Mouse (Mus musculus): ENCODE results near the gene Sgpp1.

Gene Sgpp1

DNA sequence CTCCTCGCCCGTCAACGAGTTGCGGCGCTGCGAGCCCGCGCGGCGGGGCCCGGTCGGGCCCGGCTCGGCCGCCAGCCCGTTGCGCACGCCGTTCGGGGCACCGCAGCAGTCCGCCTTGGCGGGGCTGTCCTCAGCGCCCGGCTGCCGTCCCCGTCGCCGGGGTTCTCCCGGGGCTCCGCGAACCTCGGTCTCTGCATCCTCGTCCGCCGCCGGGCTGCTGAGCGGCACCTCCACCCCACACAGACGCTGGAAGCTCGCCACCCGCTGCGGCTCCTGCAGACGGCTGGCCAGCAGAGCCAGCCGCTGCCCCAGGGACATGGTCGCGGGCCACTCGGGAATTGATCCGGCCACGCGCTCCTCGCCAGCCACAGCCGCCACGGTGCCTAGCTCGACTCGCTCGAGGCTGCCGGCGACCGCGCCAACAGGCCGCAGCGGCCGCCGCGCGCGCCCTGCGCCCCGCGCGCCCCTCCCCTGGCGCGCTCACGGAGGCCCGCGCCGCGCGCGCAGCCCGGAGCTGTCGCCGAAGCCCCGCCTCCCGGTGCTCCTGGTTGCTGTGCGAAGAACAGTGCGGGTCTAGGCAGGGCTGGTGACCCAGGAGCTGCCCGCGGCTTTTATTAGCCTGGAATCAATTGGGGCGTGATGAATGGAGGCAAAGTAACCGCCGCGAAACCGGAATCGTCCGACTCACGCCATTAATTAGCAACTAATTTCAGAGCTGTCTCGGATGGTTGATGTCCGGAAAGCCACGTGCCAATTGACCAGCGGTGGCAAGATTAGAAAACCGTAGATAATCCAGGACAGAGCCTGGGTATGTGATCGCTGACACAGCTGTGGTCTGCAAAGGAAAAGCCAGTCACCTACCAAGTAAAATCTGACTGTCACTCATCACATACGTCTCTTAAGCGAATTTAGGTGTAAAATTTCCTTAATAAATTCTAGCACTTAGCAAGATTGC, at the start of gene Sgpp1:
Gene Sgpp1 (minus strand): TSS at position 484 of the 955 bp plus-strand sequence.
- DNase-seq = peak; percentile 89 to 94

- DNase-seq = no peak
These were observed 48.8 kb upstream of the Sgpp1 start for GRCm38 (mm10) chr12:75784271-75784751.

GRCm38 (mm10) chr12:75781995-75782394, 46.5 kb upstream of the Sgpp1 start:
- DNase-seq = no peak

- DNase-seq = no peak
These were observed 45.9 kb upstream of the Sgpp1 start for GRCm38 (mm10) chr12:75781445-75781844.

DNA sequence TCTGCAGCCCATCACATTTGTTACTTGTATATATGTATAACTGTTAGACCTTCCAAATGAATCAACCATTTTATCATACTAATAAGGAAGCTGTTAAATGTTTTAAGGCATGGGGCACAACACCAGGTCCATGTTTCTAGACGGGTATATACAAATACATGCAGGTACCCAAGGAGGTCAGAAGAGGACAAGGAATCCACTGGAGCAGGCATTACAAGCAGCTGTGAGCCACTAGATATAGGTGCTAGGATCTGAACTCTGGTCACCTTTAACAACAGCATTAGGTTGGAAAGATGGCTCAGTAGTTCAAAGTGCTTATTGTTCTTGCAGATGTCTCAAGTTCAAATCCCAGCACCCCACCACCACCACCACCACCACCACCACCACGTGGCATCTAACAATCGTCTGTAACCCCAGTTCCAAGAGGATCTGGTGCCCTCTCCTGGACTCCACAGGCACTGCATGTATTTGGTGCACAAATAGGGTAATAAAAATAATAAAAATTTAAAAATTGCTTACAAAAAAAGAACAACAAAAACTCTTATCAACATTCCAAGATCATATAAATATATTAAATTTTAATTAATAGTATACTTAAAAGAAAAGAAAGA, 37.0 kb upstream of the Sgpp1 start:
- DNase-seq = peak; percentile 62 to 85

DNA sequence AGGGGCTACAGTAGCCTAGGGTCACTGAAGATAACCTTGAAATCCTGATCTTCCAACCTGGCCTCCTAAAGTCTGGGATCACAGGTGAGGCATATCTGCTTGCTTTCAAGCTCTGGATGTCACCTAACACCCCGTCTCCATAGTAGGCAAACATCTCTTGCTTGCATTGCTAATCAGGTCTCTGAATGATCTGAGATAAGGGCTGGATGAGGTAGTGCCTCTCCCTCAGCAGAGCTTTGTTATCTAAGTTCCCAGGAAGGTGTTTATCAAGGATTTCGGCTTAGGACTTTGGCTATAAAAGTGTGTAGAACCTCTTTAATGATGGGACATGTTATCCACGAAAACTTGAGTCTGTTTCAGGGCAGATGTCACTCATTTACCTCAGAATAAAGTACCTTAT, 35.9 kb upstream of the Sgpp1 start:
- DNase-seq = no peak

DNA sequence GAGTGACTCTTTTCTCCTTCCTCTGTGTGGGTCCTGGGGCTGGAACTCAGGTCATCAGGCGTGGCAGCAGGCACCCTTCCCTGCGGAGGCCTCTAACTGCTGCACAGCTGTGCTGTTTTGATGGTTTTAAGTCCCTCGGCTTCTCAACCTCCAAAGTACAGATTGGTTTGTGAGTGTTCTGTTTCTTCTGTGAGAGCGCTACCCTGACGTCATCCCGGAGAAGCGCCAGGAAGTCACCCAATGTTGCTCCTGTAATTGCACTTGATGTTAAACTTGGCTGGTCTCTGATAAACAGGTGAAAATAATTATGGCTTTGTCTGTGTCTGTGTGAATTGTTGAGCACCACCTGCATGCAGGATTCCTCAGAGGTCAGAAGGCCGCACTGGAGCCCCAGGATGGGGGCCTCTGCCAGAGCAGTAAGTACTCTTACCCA, 31.4 kb upstream of the Sgpp1 start:
- DNase-seq = peak; percentile 49 to 59

GRCm38 (mm10) chr12:75766395-75766794, 30.9 kb upstream of the Sgpp1 start:
- DNase-seq = peak; percentile 25 to 37

- DNase-seq = peak; percentile 50 to 56
These were observed 30.2 kb upstream of the Sgpp1 start for GRCm38 (mm10) chr12:75765751-75766150.

GRCm38 (mm10) chr12:75756387-75756786, 20.9 kb upstream of the Sgpp1 start:
- no peak for DNase-seq

DNA sequence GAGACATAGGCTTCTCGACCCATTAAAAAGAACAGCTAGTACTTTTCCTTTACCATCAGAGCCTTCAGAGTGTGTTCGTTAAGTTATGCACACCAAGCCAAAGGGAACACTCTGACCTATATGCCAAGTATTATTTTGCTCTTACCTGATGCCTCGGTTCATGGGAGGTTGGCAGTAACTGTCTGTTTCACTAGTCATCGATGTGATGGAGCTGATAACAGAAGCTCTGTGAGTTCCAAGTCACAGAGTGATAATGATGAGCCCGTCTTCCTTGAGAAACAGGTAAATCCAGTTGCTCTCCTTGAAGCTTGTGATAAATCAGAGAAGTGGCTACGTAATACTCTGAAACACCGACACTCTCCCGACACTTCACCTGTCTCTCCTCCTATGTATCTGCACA, 18.2 kb upstream of the Sgpp1 start:
- no peak for DNase-seq

- no peak for DNase-seq
These were observed 16.5 kb upstream of the Sgpp1 start for GRCm38 (mm10) chr12:75752077-75752476.

DNA sequence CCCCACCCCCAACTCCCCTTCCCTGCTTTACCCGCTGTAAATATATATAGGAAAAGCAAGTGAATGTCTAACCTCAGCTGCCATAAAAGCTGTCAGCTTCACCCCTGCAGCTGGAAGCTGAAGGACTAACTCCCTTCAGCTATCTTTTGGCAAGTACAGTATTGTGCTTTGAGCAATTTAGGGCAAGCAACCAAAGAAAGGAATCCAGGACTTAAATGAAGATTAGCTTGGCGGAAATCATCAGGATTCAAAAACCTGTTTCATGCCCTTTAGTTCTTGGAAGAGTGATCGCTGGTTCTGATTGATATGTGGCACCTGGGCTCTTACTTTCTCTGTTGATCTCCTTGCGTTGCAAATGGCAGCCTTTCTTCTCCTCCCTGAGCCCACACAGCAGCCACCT, 13.0 kb upstream of the Sgpp1 start:
- no peak for DNase-seq

GRCm38 (mm10) chr12:75745697-75746290, 10.3 kb upstream of the Sgpp1 start:
- peak; percentile 57 to 74 for DNase-seq

- no peak for DNase-seq
These were observed 6.6 kb upstream of the Sgpp1 start for GRCm38 (mm10) chr12:75742101-75742500.

- DNase-seq = no peak
These were observed 5.7 kb upstream of the Sgpp1 start for GRCm38 (mm10) chr12:75741273-75741672.

- no peak for DNase-seq
These were observed 4.9 kb upstream of the Sgpp1 start for GRCm38 (mm10) chr12:75740451-75740850.

DNA sequence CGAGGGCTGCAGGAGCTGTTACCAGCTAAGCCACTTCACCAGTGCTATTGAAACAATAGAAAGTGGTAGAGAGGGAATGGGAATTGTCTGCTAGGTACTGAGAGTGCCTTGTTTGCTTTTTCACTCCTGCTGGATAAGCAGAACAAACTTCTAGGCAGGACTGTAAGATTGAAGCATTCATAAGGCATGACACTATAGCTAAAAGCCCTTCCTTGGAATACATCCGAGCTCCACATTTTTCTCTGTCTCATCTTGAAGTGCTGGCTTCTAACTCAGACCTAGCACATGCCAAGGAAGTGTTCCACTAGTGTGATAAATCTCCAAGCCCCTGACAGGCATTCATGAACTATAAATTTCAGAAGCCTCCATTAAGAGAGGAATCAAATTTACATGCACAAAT, 4.1 kb upstream of the Sgpp1 start:
- DNase-seq = no peak

GRCm38 (mm10) chr12:75736296-75736695, 767 bp upstream of the Sgpp1 start:
- no peak for DNase-seq

DNA sequence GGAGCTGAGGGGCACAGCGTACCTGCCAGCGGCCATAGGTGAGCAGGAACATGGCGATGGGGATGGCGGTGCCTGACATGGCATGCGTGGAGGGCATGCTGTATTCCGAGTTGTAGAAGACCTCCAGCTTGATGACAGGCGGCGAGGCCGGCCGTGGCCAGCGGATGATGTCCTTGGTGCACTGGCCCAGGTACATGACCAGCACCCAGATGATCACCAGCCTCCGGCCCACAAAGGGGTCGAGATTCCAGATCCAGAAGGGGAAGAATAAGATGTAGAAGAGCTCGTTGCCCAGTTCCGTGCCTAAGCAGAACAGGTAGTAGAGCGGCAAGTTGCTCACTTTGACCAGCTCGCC, 661 bp downstream of the Sgpp1 start:
- peak; percentile 39 to 60 for DNase-seq

DNA sequence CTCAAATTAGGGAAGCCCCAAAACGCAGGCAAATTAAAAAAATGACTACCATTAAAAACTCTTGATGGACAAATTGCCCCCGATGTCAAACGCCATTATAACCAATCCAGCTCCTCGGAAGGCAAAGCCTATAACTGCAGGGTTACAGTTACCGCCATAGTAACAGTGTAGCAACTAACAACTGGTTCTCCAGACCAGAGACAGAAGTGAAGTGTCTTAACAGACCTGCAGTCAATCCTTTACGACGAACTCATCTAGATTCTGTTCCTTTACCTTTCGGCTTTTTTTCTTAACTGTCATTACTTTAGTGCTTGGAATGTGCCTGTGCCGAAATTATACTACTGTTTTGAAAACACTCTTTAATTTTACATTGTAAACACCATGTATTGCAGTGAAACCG, 1.4 kb downstream of the Sgpp1 start:
- no peak for DNase-seq

GRCm38 (mm10) chr12:75733331-75734070, 2.0 kb downstream of the Sgpp1 start:
- DNase-seq = peak; percentile 40 to 41

GRCm38 (mm10) chr12:75731927-75732443, 3.5 kb downstream of the Sgpp1 start:
- DNase-seq = peak; percentile 33 to 38

All from kidney, postnatal 36 days (tissue).